ENCODE assay signal across 8 mouse cellular contexts in genomic region chr11:53762827-53763495, GRCm38 (mm10). TPM values are rescaled to one million over a fixed set of nuclear protein-coding genes. Genes with fewer than 3 reads are reported as not detected.
DNase-seq lines count a peak whose midpoint lies in the region; ATAC-seq lines count a peak whose summit lies in the region.

No protein-coding gene starts in this region.

- H3K27me3 ChIP-seq in forebrain, embryonic 15.5 days: peaks cover 16% of the 10 kb centered on the region
- peaks cover 25% of the 10 kb centered on the region for H3K27me3 ChIP-seq in hindbrain, embryonic 11.5 days (ENCODE audit: control insufficient read depth, insufficient read depth, low read length)

- no peak overlapping the region for H3K27ac ChIP-seq in forebrain, embryonic 15.5 days (replicated peaks)
- H3K27ac ChIP-seq in hindbrain, embryonic 11.5 days (ENCODE audit: low read depth, low read length): no peak overlapping the region

- peak overlapping the region; percentile 30 for H3K4me3 ChIP-seq in forebrain, embryonic 15.5 days
- H3K4me3 ChIP-seq in hindbrain, embryonic 11.5 days (ENCODE audit: low read depth, low read length): peak overlapping the region; percentile 25; the same call in 1 of the 2 replicates

- no peaks in the 10 kb centered on the region for H3K36me3 ChIP-seq in forebrain, embryonic 15.5 days
- no peaks in the 10 kb centered on the region for H3K36me3 ChIP-seq in hindbrain, embryonic 11.5 days (ENCODE audit: control insufficient read depth, insufficient read depth, low read length)

- DNase-seq in MN1 (ENCODE audit: low spot score): peak; percentile 87
- peak; percentile 53 to 58 for DNase-seq in cerebellum, adult 18-20 months
- peak; percentile 36 for DNase-seq in hindbrain, embryonic 11.5 days (ENCODE audit: low spot score)
- peak; percentile 19 to 31 for DNase-seq in left cerebral cortex, postnatal 36 days (ENCODE audit: low spot score in 2 of 2)
- DNase-seq in spleen, adult 18-20 months: peak; percentile 64 to 76
- DNase-seq in frontal cortex, postnatal 25 days (ENCODE audit: low spot score in 2 of 2): no peak

- H3K9ac ChIP-seq in forebrain, embryonic 15.5 days (replicated peaks): peak overlapping the region; percentile 10; the same call in 1 of the 2 replicates
- 0 out of 2 replicates have a peak overlapping the region, but pooled peaks have one; percentile 11 for H3K9ac ChIP-seq in hindbrain, embryonic 11.5 days (ENCODE audit: low read depth, low read length)

- no peak; the same call in 1 of the 2 replicates for ATAC-seq in forebrain, embryonic 15.5 days (replicated peaks)
- ATAC-seq in hindbrain, embryonic 11.5 days (ENCODE audit: low FRiP score): peak; percentile 10; the same call in 1 of the 2 replicates
- ATAC-seq in megakaryocyte progenitor cell, adult 5-6 weeks (replicated peaks; ENCODE audit: poor library complexity): peak; percentile 21

- whole genome bisulfite sequencing in forebrain, embryonic 15.5 days: 5% methylated on average over 23 of the region's 23 CpGs
- 10% methylated on average over 23 of the region's 23 CpGs for WGBS in hindbrain, embryonic 11.5 days

- H3K4me1 ChIP-seq in forebrain, embryonic 15.5 days: peaks cover 30% of the 10 kb centered on the region
- H3K4me1 ChIP-seq in hindbrain, embryonic 11.5 days (replicated peaks; ENCODE audit: control insufficient read depth, insufficient read depth, low read length): peaks cover 13% of the 10 kb centered on the region

- no peaks in the 10 kb centered on the region for H3K9me3 ChIP-seq in forebrain, embryonic 15.5 days
- H3K9me3 ChIP-seq in hindbrain, embryonic 11.5 days (ENCODE audit: control insufficient read depth, low read length): no peaks in the 10 kb centered on the region

- intact Hi-C loops in left cerebral cortex, postnatal 36 days (cut with DNase I): loop anchor here (5.0 kb wide), 1 partner anchor 89 kb away; no protein-coding TSS in a partner anchor

- H3K4me2 ChIP-seq in forebrain, embryonic 15.5 days (replicated peaks): peak overlapping the region; percentile 57
- H3K4me2 ChIP-seq in hindbrain, embryonic 11.5 days (replicated peaks; ENCODE audit: low read depth, low read length): peak overlapping the region; percentile 59

RNA-seq across cellular contexts. Expression of gene Irf1, which starts 6.9 kb away (rescaled TPM):
- polyA plus RNA-seq in forebrain, embryonic 15.5 days (2015; fragmentation: Nextera tagmentation; extraction: Ambion mirVana): 2.9 and 3.3 TPM in 2 replicates
- 1.7 and 3.8 TPM in 2 replicates for polyA plus RNA-seq in hindbrain, embryonic 11.5 days (2014; fragmentation: Nextera tagmentation; extraction: Ambion mirVana)
- 1 to 10 TPM; 6.5 to 6.6 TPM for total RNA-seq in left cerebral cortex, postnatal 36 days (2021)
- total RNA-seq in megakaryocyte progenitor cell, adult 5-6 weeks (2015): 25.0 and 29.8 TPM in 2 replicates
- total RNA-seq in megakaryocyte progenitor cell, adult 5-6 weeks (2017): 32.9 and 46.8 TPM in 2 replicates

RNA-seq across cellular contexts. Expression of gene Gm17334, which starts 10.0 kb away (rescaled TPM):
- not detected in 2 replicates for polyA plus RNA-seq in forebrain, embryonic 15.5 days (2015; fragmentation: Nextera tagmentation; extraction: Ambion mirVana)
- polyA plus RNA-seq in hindbrain, embryonic 11.5 days (2014; fragmentation: Nextera tagmentation; extraction: Ambion mirVana): not detected in 2 replicates
- 1 to 10 TPM in 1 of 2 experiments, under 1 TPM in 1; 0.96 to 1.2 TPM for total RNA-seq in left cerebral cortex, postnatal 36 days (2021)
- total RNA-seq in megakaryocyte progenitor cell, adult 5-6 weeks (2015): not detected in 2 replicates
- 0.37 TPM in 1 of 2 replicates, not detected in the other for total RNA-seq in megakaryocyte progenitor cell, adult 5-6 weeks (2017)

RNA-seq across cellular contexts. Expression of gene Il5, which starts 42.4 kb away (rescaled TPM):
- polyA plus RNA-seq in forebrain, embryonic 15.5 days (2015; fragmentation: Nextera tagmentation; extraction: Ambion mirVana): not detected in 2 replicates
- polyA plus RNA-seq in hindbrain, embryonic 11.5 days (2014; fragmentation: Nextera tagmentation; extraction: Ambion mirVana): 0.10 TPM in 1 of 2 replicates, not detected in the other
- not detected for total RNA-seq in left cerebral cortex, postnatal 36 days (2021)
- total RNA-seq in megakaryocyte progenitor cell, adult 5-6 weeks (2015): not detected in 2 replicates
- total RNA-seq in megakaryocyte progenitor cell, adult 5-6 weeks (2017): not detected in 2 replicates

RNA-seq across cellular contexts. Expression of gene Rad50, which starts 55.8 kb away (rescaled TPM):
- 14.0 and 15.2 TPM in 2 replicates for polyA plus RNA-seq in forebrain, embryonic 15.5 days (2015; fragmentation: Nextera tagmentation; extraction: Ambion mirVana)
- polyA plus RNA-seq in hindbrain, embryonic 11.5 days (2014; fragmentation: Nextera tagmentation; extraction: Ambion mirVana): 19.3 and 22.3 TPM in 2 replicates
- total RNA-seq in left cerebral cortex, postnatal 36 days (2021): 10 to 100 TPM in 1 of 2 experiments, 1 to 10 TPM in 1; 9.9 to 11.3 TPM
- total RNA-seq in megakaryocyte progenitor cell, adult 5-6 weeks (2015): 49.3 and 57.7 TPM in 2 replicates
- total RNA-seq in megakaryocyte progenitor cell, adult 5-6 weeks (2017): 66.5 and 79.1 TPM in 2 replicates

Comparison
In these comparisons a context has a peak if more than half of its experiments do, and no peak if none do; other contexts are left out.
1. DNase-seq: peak in MN1 (single experiment), cerebellum, adult 18-20 months (2 of 2), hindbrain, embryonic 11.5 days (single experiment), left cerebral cortex, postnatal 36 days (2 of 2) and spleen, adult 18-20 months (2 of 2); none in frontal cortex, postnatal 25 days (0 of 2).